Mouse (Mus musculus) retina, postnatal 7 days (tissue): ENCODE data around the gene Endou.

Source experiments
- DNase-seq: peaks from one replicate; pipeline ENCODE4 v3.0.0-alpha.2; 2012; ENCODE audit warnings: low read depth, low spot score

Gene Endou

DNA sequence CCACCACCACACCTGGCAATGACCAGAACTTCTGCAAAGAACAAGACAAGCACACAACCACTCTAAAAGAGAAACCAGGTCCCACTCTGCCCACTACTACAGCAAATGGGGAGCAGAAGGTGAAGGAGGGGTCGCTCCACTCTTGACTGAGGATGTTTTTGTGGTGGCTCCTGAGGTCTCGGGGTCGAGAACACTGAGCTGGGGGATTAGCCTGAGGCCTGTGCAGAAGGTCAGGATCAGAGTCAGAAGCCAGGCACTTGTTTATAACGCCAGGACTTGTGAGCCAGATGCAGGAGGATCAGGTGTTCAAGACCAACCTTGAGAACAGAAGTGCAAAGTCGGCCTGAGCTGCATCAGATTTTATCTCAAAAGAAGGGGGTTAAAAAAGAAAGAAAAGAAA, 3.6 kb downstream of the Endou start:
- DNase-seq = no peak

DNA sequence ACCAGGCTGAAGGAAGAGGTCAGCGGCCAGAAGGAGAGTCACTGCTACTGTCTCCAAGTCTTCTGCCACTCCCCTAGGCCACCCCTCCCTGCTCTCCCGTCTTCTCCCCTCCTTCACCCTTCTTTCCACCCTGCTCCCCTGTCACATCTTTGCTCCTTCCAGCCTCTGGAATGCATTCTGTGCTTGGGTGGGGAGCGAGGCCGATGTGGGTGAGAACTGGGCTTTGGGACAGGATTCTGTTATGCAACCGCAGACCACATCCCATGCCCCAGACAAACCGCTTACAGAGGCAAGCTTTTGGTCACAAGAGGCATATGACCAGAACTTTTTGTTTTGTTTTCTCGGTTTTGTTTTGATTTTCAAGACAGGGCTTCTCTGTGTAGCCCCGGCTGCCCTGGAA, 4.1 kb downstream of the Endou start:
- no peak for DNase-seq

DNA sequence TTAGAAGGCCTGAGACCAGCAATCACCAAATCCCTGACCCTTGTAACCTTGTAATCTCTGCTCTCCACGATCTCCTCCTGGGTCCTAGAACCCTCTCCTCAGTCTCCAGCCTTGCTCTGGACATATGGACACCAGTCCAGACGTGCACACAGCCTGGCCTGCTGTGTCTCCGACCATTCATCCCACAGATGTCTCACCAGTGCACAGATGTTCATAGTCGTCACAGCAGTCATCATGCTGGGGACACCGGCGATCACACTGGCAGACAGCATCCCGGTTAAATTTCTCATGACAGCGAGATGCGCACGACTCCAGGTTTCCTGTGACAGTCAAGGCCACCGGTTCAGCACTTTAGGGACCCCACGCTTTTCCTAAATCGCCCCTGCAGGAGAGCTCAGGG, 4.8 kb downstream of the Endou start:
- DNase-seq = no peak

DNA sequence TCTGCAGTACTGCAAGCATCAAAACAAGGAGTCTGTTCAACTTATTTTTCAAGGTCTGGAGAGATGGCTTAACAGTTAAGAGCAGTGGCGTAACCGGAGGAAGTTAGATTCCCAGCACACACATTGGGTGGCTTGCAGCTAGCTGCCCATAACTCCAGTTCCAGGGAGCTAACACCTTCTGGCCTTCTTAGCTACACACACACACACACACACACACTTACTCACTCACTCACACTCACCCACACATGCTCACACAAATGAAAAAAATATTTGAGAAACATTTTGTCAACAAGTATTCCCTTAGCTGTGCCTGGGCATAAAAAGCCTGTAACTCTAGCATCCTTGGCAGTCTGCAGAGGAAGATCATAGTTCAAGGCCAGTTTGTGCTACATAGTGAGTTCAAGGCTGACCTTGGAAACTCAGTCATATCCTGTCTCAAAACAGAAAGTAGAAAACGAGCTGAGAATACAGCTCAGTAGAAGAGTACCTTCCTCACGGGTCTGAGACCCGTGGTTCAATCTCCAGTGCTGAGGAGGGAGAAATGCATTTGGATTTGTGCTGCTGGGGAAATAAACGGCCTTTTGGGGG, 5.8 kb downstream of the Endou start:
- DNase-seq = no peak

DNA sequence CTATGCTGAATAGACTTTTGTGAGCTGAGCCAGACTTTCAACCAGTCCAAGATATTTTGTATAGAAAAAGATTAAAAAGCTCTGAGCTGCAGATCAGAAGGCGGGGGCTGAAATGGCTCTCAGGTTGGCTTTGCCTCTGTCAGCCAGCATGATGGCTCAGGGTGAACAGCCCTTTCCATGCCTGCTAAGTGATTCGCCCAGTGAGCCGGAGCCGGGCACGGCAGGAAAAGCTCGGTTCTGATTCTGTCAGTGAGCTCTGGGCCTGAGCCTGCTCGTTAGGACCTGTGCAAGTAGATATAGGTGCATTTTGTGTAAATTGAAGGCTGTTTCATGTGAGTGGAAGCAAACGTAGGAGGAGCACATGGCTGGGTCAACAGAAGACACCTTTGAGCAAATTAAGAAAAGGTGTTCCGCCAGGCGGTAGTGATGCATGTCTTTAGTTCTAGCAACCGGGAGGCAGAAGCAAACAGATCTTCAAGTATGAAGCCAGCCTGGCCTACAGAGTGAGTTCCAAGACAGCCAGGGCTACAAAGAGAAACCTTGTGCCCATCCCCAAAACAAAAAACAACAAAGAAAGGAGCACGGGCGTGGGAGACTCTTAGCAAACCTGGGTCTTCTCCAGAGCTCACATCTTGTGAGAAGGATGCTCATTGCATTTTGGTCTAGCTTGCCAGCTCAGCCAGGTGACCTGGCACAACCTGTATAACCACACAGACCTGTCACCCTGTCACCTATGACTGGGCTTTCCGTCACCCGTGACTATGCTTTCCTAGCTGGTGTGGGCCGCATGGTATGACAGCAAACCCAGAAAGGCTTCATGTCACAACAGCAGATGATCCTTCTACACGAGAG, 6.6 kb downstream of the Endou start:
- DNase-seq = no peak

DNA sequence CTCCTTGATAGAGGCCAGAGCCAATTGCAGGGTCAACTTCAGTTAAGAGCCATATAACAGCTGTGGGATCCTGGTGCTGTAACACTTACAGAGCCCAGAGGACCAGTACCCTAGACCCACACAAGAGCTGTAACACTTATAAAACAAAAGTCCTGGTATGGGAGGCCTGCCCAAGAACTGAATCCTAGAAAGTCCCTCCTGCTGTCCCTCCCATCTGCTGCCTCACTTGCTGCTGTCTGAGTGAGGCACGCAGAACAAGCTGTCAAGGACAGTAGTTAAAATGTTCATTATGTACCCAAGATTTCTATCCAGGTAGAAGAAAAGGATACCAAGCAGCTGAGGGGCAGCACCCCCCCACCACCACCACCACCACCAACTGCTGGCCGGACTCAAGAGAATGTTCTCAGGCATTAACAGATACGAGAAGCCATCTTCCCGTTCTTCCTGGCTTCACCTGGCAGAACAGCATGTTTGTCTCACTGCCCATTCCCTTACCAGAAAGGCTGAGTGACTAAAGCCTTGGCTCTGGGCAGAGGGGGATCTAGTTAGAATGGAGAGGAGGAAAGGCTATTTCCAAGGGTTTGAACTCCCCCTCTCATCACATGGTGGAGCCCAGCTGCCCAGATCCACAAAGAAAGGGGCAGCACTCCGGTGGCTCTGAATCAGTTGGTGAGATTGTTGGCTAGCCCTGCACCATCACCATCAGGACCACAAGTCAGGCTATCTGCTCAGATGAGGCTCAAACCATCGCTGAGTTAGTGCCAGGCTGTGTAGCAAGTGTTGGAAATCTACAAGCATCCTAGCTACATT, 7.4 kb downstream of the Endou start:
- DNase-seq = no peak

DNA sequence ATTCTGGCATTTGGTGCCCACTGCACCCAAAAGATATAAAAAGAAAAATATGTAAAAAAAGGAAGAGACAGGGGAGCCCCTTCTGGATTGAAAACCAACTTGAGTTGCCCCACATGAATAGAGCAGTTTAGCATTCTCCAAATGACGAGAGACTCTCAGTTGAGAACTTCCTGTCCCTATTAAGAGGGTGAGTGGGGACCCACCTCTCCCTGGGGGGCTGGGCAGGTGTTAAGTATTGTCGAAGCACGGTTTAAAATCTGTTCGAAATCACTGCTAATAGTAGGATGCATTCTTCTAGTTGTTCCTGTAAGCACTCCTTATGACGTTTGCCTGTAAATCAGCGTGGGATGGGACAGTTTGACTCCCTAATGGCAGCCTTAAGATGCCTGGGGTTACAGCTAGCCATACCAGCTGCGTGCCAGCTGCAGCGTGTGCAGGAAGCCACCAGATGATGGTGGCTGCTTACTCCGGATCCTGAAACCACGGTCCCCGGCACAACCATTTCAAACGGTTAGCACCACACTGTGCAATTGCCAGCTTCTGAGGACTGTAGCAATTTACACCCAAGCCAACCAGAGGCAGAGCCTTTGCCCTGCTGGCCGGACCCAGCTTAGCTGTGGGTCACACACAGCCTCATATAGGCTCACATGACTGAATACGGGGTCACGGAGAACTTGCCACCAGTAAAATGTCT, 10.0 kb downstream of the Endou start:
- DNase-seq = no peak

DNA sequence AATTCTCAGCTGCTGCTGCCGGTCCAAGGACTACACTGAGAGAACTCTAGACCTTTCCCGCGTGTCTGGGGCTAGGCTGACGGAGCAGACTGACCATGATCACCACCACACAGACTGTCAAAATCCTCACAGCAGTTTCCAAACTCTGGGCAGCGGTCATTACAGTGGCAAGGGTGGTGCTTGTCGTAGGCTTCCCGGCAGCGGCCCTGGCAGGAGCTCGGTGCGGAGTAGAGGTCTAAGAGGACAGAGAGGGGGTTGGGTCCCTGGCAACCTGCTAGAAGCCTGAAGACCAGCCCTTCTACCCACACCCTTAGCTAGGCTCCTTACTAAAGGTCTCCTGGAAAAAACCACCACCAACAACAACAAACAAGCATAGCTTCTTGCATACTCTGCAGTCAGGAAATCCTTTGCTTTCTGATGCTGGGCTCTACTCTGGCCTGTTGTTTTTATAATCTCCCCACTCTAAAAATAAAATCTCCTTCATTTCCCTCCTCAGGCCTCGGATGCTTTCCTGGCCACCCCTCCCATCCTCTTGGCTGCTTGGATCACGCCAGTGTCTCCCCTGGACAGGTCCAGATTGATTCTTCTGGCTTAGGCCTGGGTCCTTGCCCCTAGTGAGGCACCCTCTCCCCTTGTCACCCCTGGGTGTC, 11.0 kb downstream of the Endou start:
- no peak for DNase-seq

DNA sequence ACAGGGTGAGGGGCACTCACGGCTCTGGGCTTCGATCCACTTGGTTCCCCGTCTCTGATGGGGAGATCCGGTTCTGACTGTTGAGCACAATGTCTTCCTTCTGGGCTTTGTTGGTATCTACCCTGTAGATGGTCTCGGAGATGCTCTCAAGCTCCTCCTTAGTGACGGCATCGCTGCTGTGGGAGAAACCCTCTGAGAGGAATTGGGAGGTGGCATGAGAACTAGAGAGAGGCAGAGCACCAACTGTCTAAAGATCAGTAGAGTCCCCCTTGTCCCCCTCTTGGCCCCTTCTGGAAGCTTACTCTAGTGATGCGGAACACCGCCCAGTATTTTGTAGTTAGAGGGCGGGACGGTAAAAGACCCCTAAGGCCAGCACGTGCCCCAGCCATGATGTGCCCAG, 11.6 kb downstream of the Endou start:
- no peak for DNase-seq

DNA sequence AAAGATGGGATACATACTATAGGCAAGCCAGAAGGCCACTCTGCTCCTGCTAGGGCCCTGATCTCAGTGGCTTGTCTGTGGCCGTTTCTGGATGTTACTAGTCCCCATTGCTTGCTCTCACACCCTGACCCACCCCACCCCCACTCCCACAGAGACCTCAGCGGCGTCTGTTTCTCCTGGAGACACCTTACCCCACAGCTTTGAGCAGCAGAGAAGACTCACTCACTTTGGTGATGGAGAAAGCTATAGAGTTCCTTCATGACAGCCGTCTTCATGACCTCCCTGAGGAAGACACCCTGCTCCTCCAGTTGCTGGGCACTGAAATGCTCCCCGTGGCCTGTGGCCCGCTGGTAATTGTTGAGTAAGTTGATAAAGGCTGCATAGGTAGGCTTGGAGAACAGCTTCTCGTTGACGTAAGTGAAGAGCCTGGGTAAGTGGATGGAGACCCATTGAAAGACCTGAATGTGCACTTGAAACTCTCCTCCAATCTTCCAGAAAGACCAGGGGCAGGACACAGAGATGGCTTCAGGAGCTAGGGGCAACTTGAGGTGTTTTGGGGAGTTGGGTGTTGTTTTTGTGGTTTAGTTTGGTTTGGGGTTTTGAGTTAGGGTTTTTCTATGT, 12.5 kb downstream of the Endou start:
- no peak for DNase-seq

DNA sequence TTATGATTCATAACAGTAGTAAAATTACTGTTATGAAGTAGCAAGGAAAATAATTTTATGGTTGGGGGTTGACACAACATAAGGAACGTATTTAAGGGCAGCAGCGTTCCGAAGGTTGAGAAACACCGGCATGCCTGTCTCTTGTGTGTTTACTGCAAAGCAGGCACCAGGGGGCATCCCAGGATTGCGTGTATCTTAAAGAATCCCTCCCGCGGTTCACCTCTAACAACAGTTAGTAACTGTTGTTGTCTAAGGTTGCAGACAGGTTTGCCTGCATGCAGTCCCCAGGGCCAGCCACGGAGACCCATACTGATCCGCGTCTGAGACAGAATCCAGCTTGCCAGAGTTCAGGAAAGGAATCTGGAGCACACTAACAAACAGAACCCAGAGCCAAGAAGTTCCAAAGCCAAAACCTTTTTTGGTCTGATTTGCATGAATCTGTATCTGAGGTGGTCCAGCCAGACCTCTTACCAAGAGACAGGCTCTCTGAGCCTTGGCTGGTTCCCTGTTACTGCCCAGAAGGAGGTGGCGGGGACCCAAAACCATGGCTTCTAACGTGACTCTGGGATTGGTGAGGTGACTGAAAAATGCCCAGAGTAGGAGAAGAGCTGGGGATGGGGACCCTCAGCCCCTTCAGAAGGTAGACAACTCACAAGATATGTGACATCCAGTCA, 13.1 kb downstream of the Endou start:
- DNase-seq = peak; percentile 46

DNA sequence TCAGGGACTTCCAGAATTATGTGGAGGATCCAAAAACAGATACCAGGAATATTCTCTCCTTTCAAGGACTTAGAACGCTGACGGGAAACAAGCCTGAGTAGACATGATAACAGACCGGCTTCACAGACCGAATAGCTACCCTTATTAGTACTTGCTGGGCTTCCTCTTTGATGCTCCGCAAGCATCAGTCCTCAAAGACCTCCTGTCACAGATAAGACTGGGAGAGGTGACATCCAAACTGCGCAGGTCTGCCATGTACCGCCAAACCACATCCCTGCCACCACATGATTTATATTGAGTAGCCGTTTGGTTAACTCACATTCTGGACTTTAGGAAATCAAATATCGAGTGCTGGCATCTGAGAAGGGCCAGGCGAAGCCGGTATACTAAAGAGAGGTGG, 14.4 kb downstream of the Endou start:
- no peak for DNase-seq

DNA sequence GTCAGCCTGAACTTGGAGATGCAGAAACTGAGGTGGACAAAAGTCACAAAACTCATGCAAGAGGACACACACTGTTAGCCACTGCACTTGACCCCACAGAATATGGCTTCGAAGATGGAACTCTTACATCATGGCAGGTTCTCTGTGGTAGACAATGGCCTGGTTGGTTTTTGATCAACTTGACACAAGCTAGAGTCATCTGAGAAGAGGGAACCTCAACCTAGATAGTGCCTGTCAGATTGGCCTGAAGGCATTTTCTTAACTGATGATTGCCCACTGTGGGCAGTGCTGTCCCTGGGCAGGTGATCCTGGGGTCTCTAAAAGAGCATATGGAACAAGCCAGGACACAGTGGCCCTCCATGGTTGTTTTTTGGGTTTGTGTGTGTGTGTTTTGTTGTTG, 15.4 kb downstream of the Endou start:
- DNase-seq = no peak

DNA sequence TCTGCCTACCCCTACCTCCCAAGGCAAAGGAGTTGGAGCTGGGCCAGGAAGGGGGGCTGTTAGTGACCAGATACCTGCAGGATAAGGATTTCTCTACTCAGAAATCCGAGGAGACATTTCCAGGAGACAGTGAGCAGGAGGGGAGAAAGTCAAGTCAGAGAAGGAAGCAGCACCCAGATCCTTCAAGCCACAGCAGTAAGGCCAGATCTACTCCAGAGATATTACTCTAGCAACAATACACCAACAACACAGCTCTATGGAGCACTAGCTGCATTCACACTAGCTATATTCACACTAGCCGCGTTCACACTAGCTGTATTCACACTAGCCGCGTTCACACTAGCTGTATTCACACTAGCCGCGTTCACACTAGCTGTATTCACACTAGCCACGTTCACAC, 16.1 kb downstream of the Endou start:
- DNase-seq = no peak

DNA sequence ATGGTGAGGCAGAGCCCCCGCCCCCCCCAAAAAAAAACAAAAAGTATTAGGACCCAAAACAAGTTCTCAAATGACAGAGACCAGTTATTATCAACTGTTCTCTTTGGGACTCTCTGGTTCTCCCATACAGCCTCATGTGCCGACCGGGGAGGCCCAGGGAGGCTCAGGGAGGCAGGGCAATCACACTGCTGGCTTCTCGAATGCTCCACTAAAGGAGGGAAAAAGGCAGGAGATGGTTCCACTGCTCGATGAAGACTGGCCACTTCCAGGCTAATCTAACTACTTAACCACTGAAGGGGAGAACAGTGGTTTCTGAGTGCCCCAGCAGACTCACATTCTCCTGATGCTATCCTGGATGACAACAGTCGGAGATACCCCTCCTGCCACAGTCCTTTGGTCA, 18.6 kb downstream of the Endou start:
- no peak for DNase-seq

DNA sequence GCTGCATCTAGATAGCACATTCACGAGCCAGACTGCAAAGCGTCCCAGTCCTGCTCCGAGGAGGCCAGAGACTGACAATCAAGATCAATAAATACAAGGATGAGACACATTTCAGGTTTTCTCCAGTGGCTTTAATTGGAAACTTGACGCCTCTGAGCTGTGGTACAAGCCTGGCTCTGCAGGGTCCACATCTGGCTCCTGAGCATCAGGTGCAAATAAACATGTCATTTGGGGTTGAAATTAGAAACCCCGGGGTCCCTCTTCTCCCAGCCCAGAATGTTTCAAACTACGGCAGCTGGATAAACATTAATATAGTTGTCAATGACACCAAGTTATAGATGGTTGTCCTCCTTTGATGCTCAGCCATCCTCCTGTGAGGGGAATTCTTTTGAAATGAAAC, 20.2 kb downstream of the Endou start:
- no peak for DNase-seq

DNA sequence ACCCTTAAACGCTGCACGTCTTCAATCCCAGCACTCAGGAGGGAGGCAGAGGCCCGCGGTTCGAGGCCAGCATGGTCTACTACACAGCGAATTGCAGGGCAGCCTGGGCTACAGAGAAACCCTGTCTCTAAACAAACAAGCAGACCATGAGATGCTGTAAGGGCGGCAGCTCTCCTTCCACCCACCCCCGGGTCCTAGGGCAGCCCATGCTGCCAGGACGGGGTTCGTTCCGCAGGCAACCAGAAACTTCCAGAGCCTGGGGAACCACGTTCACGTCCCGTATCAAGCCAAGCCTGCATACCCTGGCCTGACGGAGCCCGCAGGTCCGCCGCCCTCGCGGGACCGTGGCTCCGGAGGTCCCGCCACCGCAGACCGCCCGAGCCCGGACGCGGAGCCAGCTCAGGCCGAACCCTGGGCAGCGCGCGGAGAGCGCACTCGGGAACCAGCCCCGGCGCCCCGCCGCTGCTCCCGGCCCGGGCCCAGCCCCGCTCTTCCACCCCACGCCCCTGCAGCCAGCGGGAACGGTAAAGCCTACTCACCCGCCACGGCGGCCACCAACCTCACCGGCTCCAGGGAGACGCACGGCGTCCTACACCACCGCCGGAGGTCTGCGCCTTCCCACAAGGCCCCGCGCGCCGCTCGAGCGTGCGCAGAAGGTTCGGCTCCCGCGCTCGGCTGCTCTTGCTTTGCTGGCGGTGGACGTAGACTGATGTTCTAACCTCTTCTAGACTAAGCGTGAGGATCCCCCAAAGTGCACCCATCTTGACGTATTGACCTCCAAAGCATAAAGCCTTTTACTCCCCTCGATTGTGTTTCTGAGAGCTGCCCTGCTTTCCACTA, 25.7 kb downstream of the Endou start, which contains the start of gene Rpap3:
Rpap3 (minus strand) TSS at position 615 of the 840 bp plus-strand sequence.
- DNase-seq = peak; percentile 64

DNA sequence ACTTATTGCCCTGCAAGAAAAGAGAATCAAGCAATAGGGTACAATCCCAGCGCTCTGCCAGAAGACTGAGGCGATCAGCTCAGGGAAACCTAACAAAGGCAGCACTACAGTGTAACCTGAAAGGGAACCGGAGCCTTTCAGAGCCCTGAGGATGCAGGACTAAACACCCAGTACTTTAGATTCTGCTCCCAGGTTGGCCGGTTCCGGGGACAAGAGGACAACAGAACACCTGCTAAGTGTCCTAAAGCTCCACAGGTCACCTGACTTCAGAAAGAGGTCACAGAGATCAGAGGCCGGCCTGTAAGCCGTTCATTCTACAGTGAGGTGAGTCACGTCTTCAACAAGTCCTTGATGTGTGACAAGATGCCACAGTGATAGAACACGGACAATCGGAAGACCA, 34.5 kb downstream of the Endou start:
- DNase-seq = no peak

DNA sequence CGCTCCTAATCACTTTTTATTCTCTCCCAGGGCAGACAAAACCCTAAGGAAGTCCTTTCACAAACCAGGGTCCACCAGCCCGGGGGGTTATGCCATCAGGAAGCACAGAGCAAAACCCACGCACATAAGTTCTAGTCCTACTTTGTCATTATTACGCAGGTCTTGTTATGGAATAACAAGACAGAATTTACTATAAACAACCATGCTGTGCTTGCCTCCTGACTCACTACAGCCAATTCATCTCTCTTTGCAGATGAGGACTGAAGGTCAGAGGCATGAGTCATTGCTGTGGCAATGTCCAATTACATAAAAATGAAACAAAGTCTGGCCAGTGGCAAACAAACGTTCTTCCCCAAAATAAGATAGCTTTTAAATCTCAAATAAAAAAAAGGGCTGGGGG, 37.7 kb downstream of the Endou start:
- no peak for DNase-seq

DNA sequence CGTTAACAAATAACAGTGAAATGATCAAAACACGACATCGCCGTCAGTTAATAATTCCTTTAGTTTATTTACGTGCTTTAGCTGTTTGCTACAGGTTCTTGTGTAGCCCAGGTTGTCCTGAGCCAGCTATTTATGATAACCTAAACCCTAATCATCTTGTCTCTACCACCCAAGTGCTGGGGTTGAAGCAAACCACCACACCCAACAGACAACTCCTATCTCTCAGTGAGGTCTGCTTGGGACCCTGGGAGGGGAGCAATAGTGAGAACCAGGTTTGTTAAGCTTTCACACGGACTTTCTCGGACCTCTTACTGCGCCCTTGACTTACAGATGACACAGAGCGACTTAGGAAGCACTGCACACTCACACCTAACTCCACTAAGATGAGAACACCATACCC, 47.0 kb downstream of the Endou start:
- DNase-seq = no peak
